Mouse (Mus musculus): Measurements from ENCODE around the gene Grid2.

GRCm38 (mm10) chr6:64174995-64175612 lies 919.4 kb downstream of the Grid2 start:
- TF ChIP-seq FLI1 (IDR thresholded peaks at IDR 0.05; ENCODE audit: low read length) (no peak), GATA1 (IDR thresholded peaks at IDR 0.05; ENCODE audit: borderline replicate concordance, low read length) (no peak)

All from megakaryocyte, embryonic 14.5 days (primary cell).